Mouse (Mus musculus): Measurements from ENCODE around the gene H2-Eb2.

DNA sequence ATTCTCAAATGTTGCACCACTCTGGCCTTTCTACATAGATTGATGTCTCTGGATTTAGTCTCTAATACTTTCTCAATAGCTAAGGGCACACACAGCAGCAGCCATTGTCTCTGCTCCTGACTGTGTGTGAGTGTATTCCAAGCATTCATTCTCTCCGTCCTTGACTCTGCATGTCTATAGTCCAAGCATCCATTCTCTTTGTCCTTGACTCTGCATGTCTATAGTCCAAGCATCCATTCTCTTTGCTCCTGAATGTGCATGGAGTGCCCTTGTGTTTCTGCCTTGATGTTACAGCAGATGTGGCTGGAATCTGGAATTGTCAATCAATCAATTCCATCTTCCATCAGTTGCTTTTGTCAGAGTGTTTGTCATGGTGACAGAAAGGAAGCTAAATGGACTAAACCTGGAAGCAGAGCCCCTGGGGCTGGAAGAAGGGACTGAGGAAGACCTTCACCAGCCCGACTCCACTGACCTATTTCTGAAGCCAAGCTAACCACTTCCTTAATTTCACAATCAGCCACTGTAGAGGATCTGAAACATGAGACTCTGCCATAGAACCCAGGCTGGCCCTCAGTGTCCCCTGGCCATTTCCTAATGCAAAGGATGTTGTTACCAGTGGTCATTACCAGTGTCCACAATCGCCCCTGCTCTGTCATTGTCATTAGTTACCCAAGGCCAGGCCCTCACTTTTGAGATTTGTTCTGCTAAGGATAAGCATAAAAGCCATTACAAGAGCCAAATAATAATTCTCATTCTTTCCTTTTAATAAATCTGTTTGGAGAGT is 15.3 kb downstream of the H2-Eb2 start:
- no peak for TF ChIP-seq POLR2A (IDR thresholded peaks at IDR 0.05; ENCODE audit: insufficient read depth, low read depth, low read length)
- no peak for TF ChIP-seq CTCF (IDR thresholded peaks at IDR 0.05; ENCODE audit: insufficient read depth, low read depth, low read length)

Measured in olfactory bulb, adult 2 months (tissue).